Mouse (Mus musculus): Measurements from ENCODE around the gene Cadm2. TPM values are rescaled to one million over a fixed set of nuclear protein-coding genes. Genes with fewer than 3 reads are reported as not detected.

Cadm2 gene
- polyA plus RNA-seq, 1 experiment from 2014 or later, result 46.9 TPM

DNA sequence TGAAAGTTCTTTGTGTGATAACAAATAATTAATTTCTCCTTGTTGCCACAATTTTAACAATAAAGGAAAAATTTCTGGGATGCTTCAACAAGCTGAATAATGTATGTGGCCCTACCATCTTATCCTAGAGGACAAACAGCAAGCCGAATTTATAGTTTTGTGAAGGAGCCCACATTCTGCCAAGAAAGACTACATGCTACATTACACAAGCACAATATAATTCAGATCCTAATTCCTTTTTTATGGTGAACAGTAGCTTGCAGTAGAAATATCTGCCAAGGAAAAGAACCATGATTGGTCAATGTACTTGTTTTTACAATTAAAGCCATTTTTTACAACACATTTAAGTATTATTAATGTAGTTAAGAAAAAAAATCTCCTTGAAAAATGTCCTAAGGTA lies 600.9 kb downstream of the Cadm2 start:
- Histone ChIP-seq H3K36me3 (ENCODE audit: control insufficient read depth, insufficient read depth) (no peaks in the 10 kb centered on the region), H3K4me2 (ENCODE audit: low read length) (no peak overlapping the region), H3K9ac (replicated peaks; ENCODE audit: low read depth, low read length) (no peak overlapping the region), H3K9me3 (ENCODE audit: control insufficient read depth, low read length) (no peaks in the 10 kb centered on the region), H3K27ac (ENCODE audit: low read length) (no peak overlapping the region), H3K27me3 (replicated peaks; ENCODE audit: control insufficient read depth, insufficient read depth, low read length) (no peaks in the 10 kb centered on the region), H3K4me3 (replicated peaks; ENCODE audit: low read length) (no peak overlapping the region), H3K4me1 (replicated peaks; ENCODE audit: control insufficient read depth, insufficient read depth, low read length) (no peaks in the 10 kb centered on the region)
- no peak for ATAC-seq
- 14% methylated on average over 1 of the region's 1 CpGs for WGBS

DNA sequence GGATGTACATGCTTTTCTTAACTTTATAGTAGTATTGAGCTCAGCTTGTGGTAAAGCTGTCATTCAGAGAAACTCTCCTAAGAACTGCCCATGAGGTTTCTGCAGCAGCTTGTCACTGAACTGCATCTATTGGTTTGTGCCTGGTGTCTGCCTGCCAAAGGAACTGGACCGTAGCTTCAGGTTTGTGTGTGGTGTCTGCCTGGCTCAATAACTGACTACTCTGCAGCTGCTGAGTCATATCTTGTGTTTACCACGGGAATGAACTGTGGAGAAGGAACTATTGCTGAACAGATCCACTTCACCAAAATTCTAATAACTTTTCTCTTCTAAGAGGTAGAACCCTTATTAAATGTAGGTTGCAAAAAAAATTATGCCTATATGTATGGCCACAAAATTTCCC lies 603.0 kb downstream of the Cadm2 start:
- Histone ChIP-seq H3K4me1 (replicated peaks; ENCODE audit: control insufficient read depth, insufficient read depth, low read length) (no peaks in the 10 kb centered on the region), H3K4me2 (ENCODE audit: low read length) (no peak overlapping the region), H3K27ac (ENCODE audit: low read length) (no peak overlapping the region), H3K4me3 (replicated peaks; ENCODE audit: low read length) (no peak overlapping the region), H3K9ac (replicated peaks; ENCODE audit: low read depth, low read length) (no peak overlapping the region), H3K27me3 (replicated peaks; ENCODE audit: control insufficient read depth, insufficient read depth, low read length) (no peaks in the 10 kb centered on the region), H3K36me3 (ENCODE audit: control insufficient read depth, insufficient read depth) (no peaks in the 10 kb centered on the region), H3K9me3 (ENCODE audit: control insufficient read depth, low read length) (no peaks in the 10 kb centered on the region)
- ATAC-seq, result no peak
- 81% methylated on average over 2 of the region's 2 CpGs for WGBS

DNA sequence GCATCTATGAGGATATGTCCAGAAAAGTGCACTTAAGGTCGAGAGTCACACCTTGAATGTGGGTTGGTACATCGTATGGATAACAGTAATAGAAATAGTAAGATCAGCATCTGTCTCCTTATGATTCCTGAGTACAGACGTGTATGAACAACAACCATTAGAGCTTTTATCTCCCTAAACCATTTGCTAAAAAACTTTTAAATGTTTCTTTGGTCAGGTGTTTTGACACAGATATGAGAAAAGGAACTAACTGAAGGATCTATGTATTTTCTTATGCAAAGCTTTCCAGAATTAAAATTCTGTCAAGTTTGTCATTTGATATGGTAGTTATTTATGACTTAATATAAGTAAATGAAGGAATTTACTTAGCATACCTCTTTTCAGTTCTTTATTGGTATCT lies 617.5 kb downstream of the Cadm2 start:
- H3K4me1 ChIP-seq (replicated peaks; ENCODE audit: control insufficient read depth, insufficient read depth, low read length), result peaks cover 2% of the 10 kb centered on the region; the same call in 1 of the 2 replicates
- no peaks in the 10 kb centered on the region for H3K27me3 ChIP-seq (replicated peaks; ENCODE audit: control insufficient read depth, insufficient read depth, low read length)
- ATAC-seq, result no peak
- H3K9ac ChIP-seq (replicated peaks; ENCODE audit: low read depth, low read length), result no peak overlapping the region
- H3K36me3 ChIP-seq (ENCODE audit: control insufficient read depth, insufficient read depth), result no peaks in the 10 kb centered on the region
- H3K4me3 ChIP-seq (replicated peaks; ENCODE audit: low read length), result no peak overlapping the region
- 87% methylated on average over 3 of the region's 3 CpGs for WGBS
- no peaks in the 10 kb centered on the region for H3K9me3 ChIP-seq (ENCODE audit: control insufficient read depth, low read length)
- no peak overlapping the region for H3K27ac ChIP-seq (ENCODE audit: low read length)
- no peak overlapping the region for H3K4me2 ChIP-seq (ENCODE audit: low read length)

DNA sequence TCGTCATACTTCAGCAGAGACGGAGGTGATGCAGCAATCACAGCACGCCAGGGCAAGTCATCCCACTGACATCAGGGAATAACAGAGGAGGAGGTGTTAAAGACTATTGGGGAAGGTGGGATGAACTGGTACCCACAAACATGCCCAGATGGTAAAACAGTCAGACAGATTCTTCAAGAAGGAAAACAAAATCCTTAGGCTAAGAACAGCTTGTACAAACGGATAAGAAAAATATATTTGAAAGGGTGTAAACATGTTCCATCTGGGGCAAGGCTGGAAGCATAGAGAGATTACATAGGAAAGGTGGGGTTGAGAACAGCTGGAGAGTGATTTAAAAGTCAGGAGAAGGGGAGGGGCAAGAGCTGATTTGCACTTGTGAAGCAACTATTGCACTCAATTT lies 619.0 kb downstream of the Cadm2 start:
- peaks cover 2% of the 10 kb centered on the region; the same call in 1 of the 2 replicates for H3K4me1 ChIP-seq (replicated peaks; ENCODE audit: control insufficient read depth, insufficient read depth, low read length)

DNA sequence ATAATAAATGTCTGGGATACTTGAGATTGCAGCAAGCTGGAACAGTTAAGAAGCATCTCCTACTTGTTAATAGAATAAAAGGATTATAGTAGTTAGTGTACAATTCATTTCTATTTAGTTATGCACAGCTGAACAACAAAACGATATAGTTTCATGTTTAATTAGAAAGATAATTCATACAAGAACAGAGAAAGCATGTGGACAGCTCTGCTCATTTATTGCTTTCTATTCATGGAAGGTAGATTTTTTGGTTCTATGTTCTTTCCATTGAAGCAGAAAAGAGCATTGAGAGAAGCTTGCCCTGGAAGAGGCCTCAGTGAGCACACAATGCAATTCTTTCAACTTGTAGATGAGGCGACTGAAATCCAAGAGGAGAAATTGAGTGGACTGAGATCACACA lies 623.2 kb downstream of the Cadm2 start:
- 48% methylated on average over 2 of the region's 2 CpGs for WGBS
- Histone ChIP-seq H3K4me1 (replicated peaks; ENCODE audit: control insufficient read depth, insufficient read depth, low read length) (peaks cover 2% of the 10 kb centered on the region; the same call in 1 of the 2 replicates), H3K4me3 (replicated peaks; ENCODE audit: low read length) (no peak overlapping the region), H3K9ac (replicated peaks; ENCODE audit: low read depth, low read length) (no peak overlapping the region), H3K27ac (ENCODE audit: low read length) (no peak overlapping the region), H3K9me3 (ENCODE audit: control insufficient read depth, low read length) (no peaks in the 10 kb centered on the region), H3K36me3 (ENCODE audit: control insufficient read depth, insufficient read depth) (no peaks in the 10 kb centered on the region), H3K27me3 (replicated peaks; ENCODE audit: control insufficient read depth, insufficient read depth, low read length) (no peaks in the 10 kb centered on the region), H3K4me2 (ENCODE audit: low read length) (no peak overlapping the region)
- ATAC-seq, result no peak

More for the DNA sequence above, 619.0 kb downstream of the Cadm2 start:
- Histone ChIP-seq H3K4me3 (replicated peaks; ENCODE audit: low read length) (no peak overlapping the region), H3K27me3 (replicated peaks; ENCODE audit: control insufficient read depth, insufficient read depth, low read length) (no peaks in the 10 kb centered on the region), H3K36me3 (ENCODE audit: control insufficient read depth, insufficient read depth) (no peaks in the 10 kb centered on the region), H3K27ac (ENCODE audit: low read length) (no peak overlapping the region; the same call in 1 of the 2 replicates), H3K4me2 (ENCODE audit: low read length) (no peak overlapping the region), H3K9me3 (ENCODE audit: control insufficient read depth, low read length) (no peaks in the 10 kb centered on the region), H3K9ac (replicated peaks; ENCODE audit: low read depth, low read length) (no peak overlapping the region)
- WGBS, result 51% methylated on average over 4 of the region's 4 CpGs
- peak; percentile 88 for ATAC-seq

DNA sequence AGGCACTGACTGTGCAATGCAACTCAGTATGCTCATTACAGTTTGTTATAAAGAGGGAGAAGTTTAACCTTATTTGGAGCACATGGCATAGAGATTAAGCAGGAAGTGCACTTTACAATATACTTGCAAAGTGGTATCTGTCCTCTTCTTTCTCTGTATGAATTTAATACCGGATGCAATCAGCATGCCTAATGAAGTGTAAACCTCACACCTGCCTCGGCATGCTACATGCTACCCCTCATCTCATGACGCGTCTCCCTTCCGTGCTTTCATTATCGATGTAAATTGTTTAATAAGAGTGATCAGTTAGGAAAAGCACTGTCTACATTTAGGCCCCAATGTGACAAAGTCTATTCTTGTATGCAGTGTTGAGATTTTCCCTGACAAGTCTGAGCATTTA lies 633.0 kb downstream of the Cadm2 start:
- Histone ChIP-seq H3K4me1 (replicated peaks; ENCODE audit: control insufficient read depth, insufficient read depth, low read length) (no peaks in the 10 kb centered on the region), H3K4me3 (replicated peaks; ENCODE audit: low read length) (no peak overlapping the region), H3K4me2 (ENCODE audit: low read length) (no peak overlapping the region), H3K9ac (replicated peaks; ENCODE audit: low read depth, low read length) (no peak overlapping the region), H3K27ac (ENCODE audit: low read length) (no peak overlapping the region), H3K9me3 (ENCODE audit: control insufficient read depth, low read length) (no peaks in the 10 kb centered on the region), H3K36me3 (ENCODE audit: control insufficient read depth, insufficient read depth) (no peaks in the 10 kb centered on the region), H3K27me3 (replicated peaks; ENCODE audit: control insufficient read depth, insufficient read depth, low read length) (no peaks in the 10 kb centered on the region)
- WGBS, result 58% methylated on average over 6 of the region's 6 CpGs
- no peak for ATAC-seq

DNA sequence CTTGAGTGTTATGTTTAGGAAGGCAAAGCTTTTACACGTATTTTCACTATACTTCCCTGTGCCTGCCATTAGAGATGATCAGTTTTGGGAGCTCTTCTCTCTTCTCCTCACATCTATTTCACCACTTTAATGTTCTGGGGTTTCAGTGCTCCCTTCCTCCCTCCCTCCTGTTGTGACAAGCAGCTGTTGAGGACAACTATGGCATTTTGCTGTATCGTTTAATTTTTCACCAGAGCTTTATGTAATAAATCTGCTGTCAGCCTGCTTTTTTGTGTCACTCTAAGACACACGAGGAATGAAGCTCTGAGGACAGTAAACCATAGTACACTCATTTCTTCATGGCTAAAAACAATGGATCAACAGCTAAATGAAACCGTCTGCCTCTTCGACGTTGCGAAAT lies 633.8 kb downstream of the Cadm2 start:
- no peaks in the 10 kb centered on the region for H3K4me1 ChIP-seq (replicated peaks; ENCODE audit: control insufficient read depth, insufficient read depth, low read length)
- no peaks in the 10 kb centered on the region for H3K9me3 ChIP-seq (ENCODE audit: control insufficient read depth, low read length)
- H3K27ac ChIP-seq (ENCODE audit: low read length), result no peak overlapping the region
- ATAC-seq, result no peak
- 78% methylated on average over 7 of the region's 7 CpGs for WGBS
- H3K4me3 ChIP-seq (replicated peaks; ENCODE audit: low read length), result no peak overlapping the region
- H3K4me2 ChIP-seq (ENCODE audit: low read length), result no peak overlapping the region
- H3K27me3 ChIP-seq (replicated peaks; ENCODE audit: control insufficient read depth, insufficient read depth, low read length), result no peaks in the 10 kb centered on the region
- H3K9ac ChIP-seq (replicated peaks; ENCODE audit: low read depth, low read length), result no peak overlapping the region
- no peaks in the 10 kb centered on the region for H3K36me3 ChIP-seq (ENCODE audit: control insufficient read depth, insufficient read depth)

DNA sequence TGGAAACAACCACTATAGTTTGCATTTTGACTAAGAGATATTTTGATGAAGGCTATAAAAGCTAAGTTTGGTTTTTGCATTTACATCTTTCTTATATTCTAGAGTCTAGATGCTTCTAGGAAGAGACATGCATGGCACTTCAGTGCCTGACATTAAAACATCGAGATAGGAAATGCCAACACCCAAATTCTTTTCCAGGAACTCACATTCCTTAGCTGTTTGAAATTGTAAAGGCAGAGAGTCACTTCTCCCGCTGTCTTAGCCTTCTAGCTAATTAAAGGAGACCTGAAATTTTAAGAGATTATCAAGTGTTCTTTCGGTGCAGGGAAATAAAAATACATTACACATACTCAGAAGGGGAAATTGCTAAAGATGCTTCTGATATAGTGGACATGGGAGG lies 649.8 kb downstream of the Cadm2 start:
- Histone ChIP-seq H3K36me3 (ENCODE audit: control insufficient read depth, insufficient read depth) (no peaks in the 10 kb centered on the region), H3K4me3 (replicated peaks; ENCODE audit: low read length) (no peak overlapping the region), H3K4me1 (replicated peaks; ENCODE audit: control insufficient read depth, insufficient read depth, low read length) (peaks cover 8% of the 10 kb centered on the region), H3K9me3 (ENCODE audit: control insufficient read depth, low read length) (no peaks in the 10 kb centered on the region), H3K9ac (replicated peaks; ENCODE audit: low read depth, low read length) (no peak overlapping the region), H3K27me3 (replicated peaks; ENCODE audit: control insufficient read depth, insufficient read depth, low read length) (no peaks in the 10 kb centered on the region), H3K4me2 (ENCODE audit: low read length) (no peak overlapping the region), H3K27ac (ENCODE audit: low read length) (no peak overlapping the region)
- ATAC-seq, result no peak
- 62% methylated on average over 3 of the region's 3 CpGs for WGBS

DNA sequence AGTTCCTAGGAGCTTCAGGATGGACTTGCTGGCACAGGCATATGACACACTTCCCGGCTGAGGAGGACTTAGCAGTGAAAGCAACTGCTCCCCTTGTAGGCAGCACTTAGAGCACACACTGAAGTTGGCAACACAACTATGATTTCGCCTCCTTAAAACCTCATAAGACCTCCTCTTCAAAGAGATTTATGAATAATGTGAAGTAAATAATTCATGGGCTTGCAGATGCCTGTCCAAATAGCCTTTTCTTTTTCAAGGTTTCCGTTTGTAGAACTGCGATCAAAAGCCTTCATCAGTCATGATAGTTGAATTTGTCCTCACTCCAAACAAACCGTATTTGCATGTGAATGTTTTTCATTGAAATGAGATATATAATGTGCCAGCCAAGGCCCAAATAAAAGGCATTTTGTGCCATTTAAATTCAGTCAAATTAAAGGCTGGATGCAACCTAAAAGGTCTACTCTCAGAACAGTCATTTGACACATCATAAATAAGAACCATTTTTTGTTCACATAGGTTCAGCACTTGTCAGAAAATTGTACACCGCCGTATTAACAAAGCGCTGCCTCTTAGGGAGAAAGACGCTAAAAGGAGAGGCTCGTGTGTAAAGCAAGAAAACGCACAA lies 651.1 kb downstream of the Cadm2 start:
- Histone ChIP-seq H3K27ac (ENCODE audit: low read length) (no peak overlapping the region), H3K9ac (replicated peaks; ENCODE audit: low read depth, low read length) (no peak overlapping the region), H3K4me3 (replicated peaks; ENCODE audit: low read length) (no peak overlapping the region), H3K27me3 (replicated peaks; ENCODE audit: control insufficient read depth, insufficient read depth, low read length) (no peaks in the 10 kb centered on the region), H3K9me3 (ENCODE audit: control insufficient read depth, low read length) (no peaks in the 10 kb centered on the region), H3K4me2 (ENCODE audit: low read length) (peak overlapping the region; percentile 19), H3K36me3 (ENCODE audit: control insufficient read depth, insufficient read depth) (no peaks in the 10 kb centered on the region), H3K4me1 (replicated peaks; ENCODE audit: control insufficient read depth, insufficient read depth, low read length) (peaks cover 8% of the 10 kb centered on the region)
- 16% methylated on average over 11 of the region's 11 CpGs for WGBS
- ATAC-seq, result peak; percentile 95

DNA sequence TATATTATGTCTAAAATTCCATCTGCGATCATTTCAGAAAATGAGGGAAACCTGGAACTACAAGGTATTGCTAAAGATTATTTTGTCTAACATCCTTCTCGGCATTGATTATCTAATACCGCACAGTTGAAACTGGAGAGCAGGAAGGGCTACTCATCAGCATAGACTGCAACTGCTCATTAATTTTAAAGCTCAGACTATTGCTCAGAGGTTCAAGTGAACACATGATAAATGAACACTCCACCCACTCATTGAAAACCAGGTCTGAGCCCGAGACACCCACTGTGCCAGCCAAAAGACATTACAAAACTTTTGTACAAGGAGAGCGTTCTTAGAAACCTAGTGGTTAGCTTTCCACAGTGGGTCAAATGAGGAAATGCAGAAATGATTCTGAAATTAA lies 652.4 kb downstream of the Cadm2 start:
- Histone ChIP-seq H3K27me3 (replicated peaks; ENCODE audit: control insufficient read depth, insufficient read depth, low read length) (no peaks in the 10 kb centered on the region), H3K36me3 (ENCODE audit: control insufficient read depth, insufficient read depth) (no peaks in the 10 kb centered on the region), H3K4me3 (replicated peaks; ENCODE audit: low read length) (no peak overlapping the region), H3K4me2 (ENCODE audit: low read length) (no peak overlapping the region), H3K4me1 (replicated peaks; ENCODE audit: control insufficient read depth, insufficient read depth, low read length) (peaks cover 8% of the 10 kb centered on the region), H3K9me3 (ENCODE audit: control insufficient read depth, low read length) (no peaks in the 10 kb centered on the region), H3K9ac (replicated peaks; ENCODE audit: low read depth, low read length) (no peak overlapping the region), H3K27ac (ENCODE audit: low read length) (no peak overlapping the region)
- WGBS, result 44% methylated on average over 5 of the region's 5 CpGs
- ATAC-seq, result no peak
